Mouse (Mus musculus): Measurements from ENCODE around the gene Dop1b. TPM values are rescaled to one million over a fixed set of nuclear protein-coding genes. Genes with fewer than 3 reads are reported as not detected.

Gene Dop1b
- total and polyA plus RNA-seq, 3 experiments: 0.90 to 4.5 (median 3.1) TPM

DNA sequence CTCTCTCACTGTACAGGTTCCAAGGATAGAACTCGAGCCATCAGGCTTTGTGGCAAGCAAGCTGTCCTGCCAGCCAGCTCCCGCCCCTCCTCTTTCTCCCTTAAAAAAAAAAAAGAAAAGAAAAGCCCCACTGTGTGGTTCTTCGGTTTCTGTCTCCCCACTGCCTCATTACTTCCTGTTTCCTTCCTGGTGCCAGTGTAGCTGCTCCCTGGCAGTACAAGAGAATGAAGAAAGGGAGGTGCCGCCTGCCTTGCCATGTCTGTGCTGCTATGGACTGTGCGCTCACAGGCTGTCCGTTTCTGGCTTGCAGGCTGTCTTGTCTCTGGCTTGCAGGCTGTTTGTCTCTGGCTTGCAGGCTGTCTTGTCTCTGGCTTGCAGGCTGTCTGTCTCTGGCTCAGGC, 55.8 kb downstream of the Dop1b start:
- Histone ChIP-seq H3K4me1 (ENCODE audit: control insufficient read depth in 1 of 2, insufficient read depth in 2 of 2) (peaks cover 7 to 20% of the 10 kb centered on the region in 2 experiments), H3K4me2 (ENCODE audit: insufficient read depth, low read depth, poor library complexity, severe bottlenecking) (no peak overlapping the region), H3K79me2 (replicated peaks; ENCODE audit: control insufficient read depth, extremely low read depth, insufficient read depth, poor library complexity, severe bottlenecking) (no peaks in the 10 kb centered on the region), H3K4me3 (replicated peaks in 1 of 3; ENCODE audit: low read depth in 2 of 3, low read length in 2 of 3, poor library complexity in 1 of 3) (no peak overlapping the region), H3K36me3 (replicated peaks in 1 of 2; ENCODE audit: control insufficient read depth in 1 of 2, insufficient read depth in 1 of 2, low read length in 1 of 2) (peaks cover 0 to 7% of the 10 kb centered on the region in 2 experiments), H3K27ac (ENCODE audit: insufficient read depth, low read depth) (no peak overlapping the region), H3K9ac (ENCODE audit: insufficient read depth, low read depth) (no peak overlapping the region), H3K9me3 (replicated peaks; ENCODE audit: low read length) (no peaks in the 10 kb centered on the region), H3K27me3 (replicated peaks) (no peaks in the 10 kb centered on the region)
- DNase-seq (ENCODE audit: extremely low read depth): no peak
- in situ Hi-C loops (cut with MboI; ENCODE audit: low pct_ligation_motif_present, low pct_unique_long_range_greater_than_20kb, low sequenced_read_pairs) (loop anchor here (10.0 kb wide), 1 partner anchor 163 kb away; the partner anchor contains the start of genes Cbr1 and Setd4), dilution Hi-C loops (cut with MboI; ENCODE audit: extremely low pct_ligation_motif_present, extremely low pct_unique_long_range_greater_than_20kb, low sequenced_read_pairs) (no loop called here)
- no peak for TF ChIP-seq E2F4 (IDR thresholded peaks at IDR 0.05; ENCODE audit: insufficient replicate concordance, low read depth, low read length)
- TF ChIP-seq ZKSCAN1 (IDR thresholded peaks at IDR 0.05; ENCODE audit: borderline replicate concordance, low read depth, low read length): peak; percentile 52; the same call in 1 of the 2 replicates
- peak; percentile 50; the same call in 1 of the 2 replicates for TF ChIP-seq ELF1 (IDR thresholded peaks at IDR 0.05; ENCODE audit: low read depth, low read length)
- peak; percentile 75 for TF ChIP-seq ZNF384 (IDR thresholded peaks at IDR 0.05; ENCODE audit: low read depth, low read length)

DNA sequence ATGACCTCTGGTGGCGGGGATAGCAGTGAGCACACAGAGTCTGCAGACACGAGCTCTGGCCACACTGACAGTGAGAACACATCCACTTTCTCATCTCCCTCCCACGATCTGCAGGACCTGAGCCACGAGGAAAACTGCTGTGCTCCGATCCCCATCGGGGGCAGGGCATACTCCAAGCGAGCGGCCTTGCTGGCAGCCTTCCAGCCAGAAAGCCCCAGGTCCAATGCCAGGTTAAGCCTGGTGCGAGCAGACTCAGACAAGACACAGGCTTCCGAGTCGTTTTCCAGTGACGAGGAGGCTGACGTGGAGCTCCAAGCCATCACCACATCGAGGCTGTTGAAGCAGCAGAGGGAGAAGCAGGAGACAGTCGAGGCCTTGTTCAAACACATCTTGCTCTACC, 57.9 kb downstream of the Dop1b start:
- H3K36me3 ChIP-seq (replicated peaks in 1 of 2; ENCODE audit: control insufficient read depth in 1 of 2, insufficient read depth in 1 of 2, low read length in 1 of 2): peaks cover 0 to 7% of the 10 kb centered on the region in 2 experiments

DNA sequence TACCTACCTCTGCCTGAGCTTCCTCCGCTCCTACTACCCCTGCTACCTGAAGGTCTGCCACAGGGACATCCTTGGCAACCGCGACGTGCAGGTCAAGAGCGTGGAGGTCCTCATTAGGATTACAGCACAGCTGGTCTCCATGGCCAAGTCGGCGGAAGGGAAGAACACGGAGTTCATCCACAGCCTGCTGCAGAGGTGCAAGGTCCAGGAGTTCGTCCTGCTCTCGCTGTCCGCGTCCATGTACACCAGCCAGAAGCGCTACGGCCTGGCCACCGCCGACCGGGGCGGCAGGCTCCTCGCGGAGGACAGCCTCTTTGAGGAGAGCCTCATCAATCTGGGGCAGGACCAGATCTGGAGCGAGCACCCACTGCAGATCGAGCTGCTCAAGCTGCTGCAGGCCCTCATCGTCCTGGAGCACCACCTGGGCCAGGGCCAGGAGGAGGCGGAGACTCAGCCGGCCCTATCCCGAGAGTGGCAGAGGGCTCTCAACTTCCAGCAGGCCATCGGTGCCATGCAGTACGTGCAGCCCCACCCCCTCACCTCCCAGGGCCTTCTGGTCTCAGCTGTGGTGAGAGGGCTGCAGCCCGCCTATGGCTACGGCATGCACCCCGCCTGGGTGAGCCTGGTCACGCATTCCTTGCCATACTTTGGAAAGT, 58.7 kb downstream of the Dop1b start:
- in situ Hi-C loops (cut with MboI; ENCODE audit: low pct_ligation_motif_present, low pct_unique_long_range_greater_than_20kb, low sequenced_read_pairs) (no loop called here), dilution Hi-C loops (cut with MboI; ENCODE audit: extremely low pct_ligation_motif_present, extremely low pct_unique_long_range_greater_than_20kb, low sequenced_read_pairs) (no loop called here)
- H3K4me2 ChIP-seq (ENCODE audit: insufficient read depth, low read depth, poor library complexity, severe bottlenecking): no peak overlapping the region

More for the DNA sequence above, 57.9 kb downstream of the Dop1b start:
- no peak overlapping the region for H3K27ac ChIP-seq (ENCODE audit: insufficient read depth, low read depth)
- no peaks in the 10 kb centered on the region for H3K79me2 ChIP-seq (replicated peaks; ENCODE audit: control insufficient read depth, extremely low read depth, insufficient read depth, poor library complexity, severe bottlenecking)
- TF ChIP-seq SMC3 (IDR thresholded peaks at IDR 0.05; ENCODE audit: low read depth, low read length): peak; percentile 13; the same call in 1 of the 2 replicates
- no peak for TF ChIP-seq ZKSCAN1 (IDR thresholded peaks at IDR 0.05; ENCODE audit: borderline replicate concordance, low read depth, low read length)
- H3K9me3 ChIP-seq (replicated peaks; ENCODE audit: low read length): no peaks in the 10 kb centered on the region
- dilution Hi-C loops (cut with MboI; ENCODE audit: extremely low pct_ligation_motif_present, extremely low pct_unique_long_range_greater_than_20kb, low sequenced_read_pairs) (no loop called here), in situ Hi-C loops (cut with MboI; ENCODE audit: low pct_ligation_motif_present, low pct_unique_long_range_greater_than_20kb, low sequenced_read_pairs) (loop anchor here (10.0 kb wide), 1 partner anchor 165 kb away; the partner anchor contains the start of genes Cbr1 and Setd4)
- no peaks in the 10 kb centered on the region for H3K27me3 ChIP-seq (replicated peaks)
- no peak overlapping the region for H3K4me3 ChIP-seq (replicated peaks in 1 of 3; ENCODE audit: low read depth in 2 of 3, low read length in 2 of 3, poor library complexity in 1 of 3)
- no peak overlapping the region for H3K9ac ChIP-seq (ENCODE audit: insufficient read depth, low read depth)
- no peak for DNase-seq (ENCODE audit: extremely low read depth)
- H3K4me1 ChIP-seq (ENCODE audit: control insufficient read depth in 1 of 2, insufficient read depth in 2 of 2): peaks cover 7 to 18% of the 10 kb centered on the region in 2 experiments
- H3K4me2 ChIP-seq (ENCODE audit: insufficient read depth, low read depth, poor library complexity, severe bottlenecking): no peak overlapping the region

More for the DNA sequence above, 58.7 kb downstream of the Dop1b start:
- H3K79me2 ChIP-seq (replicated peaks; ENCODE audit: control insufficient read depth, extremely low read depth, insufficient read depth, poor library complexity, severe bottlenecking): no peaks in the 10 kb centered on the region
- H3K27me3 ChIP-seq (replicated peaks): no peaks in the 10 kb centered on the region
- H3K4me3 ChIP-seq (replicated peaks in 1 of 3; ENCODE audit: low read depth in 2 of 3, low read length in 2 of 3, poor library complexity in 1 of 3): no peak overlapping the region
- H3K9ac ChIP-seq (ENCODE audit: insufficient read depth, low read depth): no peak overlapping the region
- no peak overlapping the region for H3K27ac ChIP-seq (ENCODE audit: insufficient read depth, low read depth)
- DNase-seq (ENCODE audit: extremely low read depth): no peak
- TF ChIP-seq BHLHE40 (IDR thresholded peaks at IDR 0.05; ENCODE audit: low read depth, low read length): no peak
- TF ChIP-seq CHD1 (IDR thresholded peaks at IDR 0.05; ENCODE audit: low read depth, low read length): no peak
- TF ChIP-seq ZMIZ1 (IDR thresholded peaks at IDR 0.05; ENCODE audit: low read depth, low read length): no peak
- TF ChIP-seq HCFC1 (IDR thresholded peaks at IDR 0.05; ENCODE audit: low read depth, low read length): no peak
- no peak for TF ChIP-seq CTCF (conservative IDR thresholded peaks at IDR 0.05 in 1 of 2, IDR thresholded peaks at IDR 0.05 in 1 of 2; ENCODE audit: low read depth in 2 of 2, low read length in 2 of 2)
- TF ChIP-seq MAZ (IDR thresholded peaks at IDR 0.05; ENCODE audit: low read depth, low read length): no peak
- no peak for TF ChIP-seq SMC3 (IDR thresholded peaks at IDR 0.05; ENCODE audit: low read depth, low read length)
- no peak for TF ChIP-seq USF2 (conservative IDR thresholded peaks at IDR 0.05; ENCODE audit: low read depth, low read length)
- no peak for TF ChIP-seq E2F4 (IDR thresholded peaks at IDR 0.05; ENCODE audit: insufficient replicate concordance, low read depth, low read length)
- TF ChIP-seq MAX (IDR thresholded peaks at IDR 0.05; ENCODE audit: low read length): no peak
- TF ChIP-seq GABPA (IDR thresholded peaks at IDR 0.05; ENCODE audit: insufficient replicate concordance, low read depth, low read length): no peak
- TF ChIP-seq UBTF (IDR thresholded peaks at IDR 0.05; ENCODE audit: low read depth, low read length): no peak
- no peak for TF ChIP-seq NRF1 (IDR thresholded peaks at IDR 0.05; ENCODE audit: low read depth, low read length)
- TF ChIP-seq TBP (conservative IDR thresholded peaks at IDR 0.05; ENCODE audit: low read depth, low read length): no peak
- TF ChIP-seq ELF1 (IDR thresholded peaks at IDR 0.05; ENCODE audit: low read depth, low read length): no peak
- no peak for TF ChIP-seq IRF4 (IDR thresholded peaks at IDR 0.05; ENCODE audit: low read depth, low read length)
- no peak for TF ChIP-seq KAT2A (IDR thresholded peaks at IDR 0.05; ENCODE audit: insufficient replicate concordance, low read length)
- TF ChIP-seq POLR2A (IDR thresholded peaks at IDR 0.05; ENCODE audit: low read depth, low read length): no peak
- peaks cover 0 to 7% of the 10 kb centered on the region in 2 experiments for H3K36me3 ChIP-seq (replicated peaks in 1 of 2; ENCODE audit: control insufficient read depth in 1 of 2, insufficient read depth in 1 of 2, low read length in 1 of 2)
- no peaks in the 10 kb centered on the region for H3K9me3 ChIP-seq (replicated peaks; ENCODE audit: low read length)
- H3K4me1 ChIP-seq (ENCODE audit: control insufficient read depth in 1 of 2, insufficient read depth in 2 of 2): peaks cover 7 to 14% of the 10 kb centered on the region in 2 experiments
